Mouse (Mus musculus) testis, adult 2 months (tissue): ENCODE measurements around the gene Lrrc31. TPM values are rescaled to one million over a fixed set of nuclear protein-coding genes. Genes with fewer than 3 reads are reported as not detected.

ENCODE experiments used
- H3K27ac ChIP-seq: fragments of 200-500 bp; 2 replicates; pipeline ENCODE4 v1.5.1; 2012; ENCODE audit warnings: low read depth, low read length; ENCODE audit not compliant: control insufficient read depth, insufficient read depth
- H3K27me3 ChIP-seq: fragments of 200-500 bp; 2 replicates; pipeline ENCODE4 v1.6.1; 2012; ENCODE audit warnings: mild to moderate bottlenecking, low read length, moderate library complexity; ENCODE audit not compliant: control insufficient read depth, insufficient read depth
- H3K36me3 ChIP-seq: fragments of 200-500 bp; 2 replicates; pipeline ENCODE4 v1.6.1; 2012; ENCODE audit warnings: mild to moderate bottlenecking, low read length; ENCODE audit not compliant: control insufficient read depth, insufficient read depth
- H3K4me1 ChIP-seq: fragments of 200-500 bp; 2 replicates; pipeline ENCODE4 v1.6.1; 2012; ENCODE audit warnings: low read length; ENCODE audit not compliant: control insufficient read depth, insufficient read depth
- H3K4me3 ChIP-seq: fragments of 200-500 bp; 2 replicates; pipeline ENCODE4 v1.5.1; 2012; ENCODE audit warnings: low read depth, mild to moderate bottlenecking, low read length, moderate library complexity, mixed read lengths; ENCODE audit not compliant: control insufficient read depth
- CTCF ChIP-seq: fragments of 200-500 bp; IDR thresholded peaks from 2 replicates; pipeline ENCODE4 v1.5.1; 2012; ENCODE audit warnings: low read depth, mild to moderate bottlenecking, inconsistent platforms, low read length, moderate library complexity; ENCODE audit not compliant: control insufficient read depth, insufficient read depth, insufficient replicate concordance
- POLR2A ChIP-seq: fragments of 200-500 bp; IDR thresholded peaks from 2 replicates; pipeline ENCODE4 v1.6.1; 2012; ENCODE audit warnings: low read depth, mild to moderate bottlenecking, inconsistent platforms, low read length, moderate library complexity; ENCODE audit not compliant: control insufficient read depth
- polyA plus RNA-seq: library from polyadenylated mRNA; depleted of rRNA; stranded (reverse); fragments of >200 nt; gene quantifications from 2 replicates; pipeline ENCODE4 v1.2.3, GENCODE M21; 2012

Lrrc31 gene
- polyA plus RNA-seq, 1 experiment: not detected

DNA sequence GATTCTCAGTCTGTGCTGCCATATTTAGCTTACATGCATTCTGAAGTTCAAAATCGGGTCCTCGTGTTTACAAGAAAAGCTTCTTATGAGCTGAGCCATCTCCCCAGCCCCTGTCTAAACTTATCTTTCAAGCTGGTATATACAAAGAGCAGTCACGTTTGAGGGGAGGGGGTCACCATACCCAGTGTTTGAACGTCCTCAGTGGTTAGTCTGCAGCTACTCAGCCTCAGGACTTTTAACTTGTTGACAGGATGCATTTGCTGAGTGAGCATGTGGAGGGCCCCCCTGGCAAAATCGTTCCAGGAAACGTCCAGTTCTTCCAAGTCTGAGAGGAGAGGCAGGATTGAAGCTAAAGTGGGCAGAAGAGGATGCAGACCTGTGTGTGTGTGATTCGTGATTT is 8.7 kb downstream of the Lrrc31 start:
- no peak overlapping the region for H3K4me3 ChIP-seq
- no peak overlapping the region for H3K27ac ChIP-seq
- no peaks in the 10 kb centered on the region for H3K27me3 ChIP-seq
- no peaks in the 10 kb centered on the region for H3K4me1 ChIP-seq
- H3K36me3 ChIP-seq: no peaks in the 10 kb centered on the region
- TF ChIP-seq CTCF (no peak), POLR2A (no peak)

DNA sequence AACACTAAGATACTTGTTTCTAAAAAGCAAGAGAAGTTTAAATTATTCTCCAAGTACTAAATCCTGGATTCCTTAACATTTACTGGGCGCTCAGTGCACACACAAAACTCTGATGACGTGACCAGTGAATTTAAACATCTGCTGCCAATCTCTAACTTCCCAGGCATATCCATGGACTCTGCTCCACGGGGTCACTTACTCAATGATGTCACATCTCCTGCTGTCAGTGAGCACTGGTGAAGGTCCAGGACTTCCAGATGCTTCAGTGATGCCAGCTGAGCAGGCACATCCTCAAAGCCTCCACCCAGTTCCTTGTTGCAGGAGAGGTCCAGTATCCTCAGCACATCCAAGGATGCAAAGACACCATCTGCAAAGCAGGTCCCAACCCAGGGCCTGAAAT is 12.4 kb downstream of the Lrrc31 start:
- Histone ChIP-seq H3K36me3 (no peaks in the 10 kb centered on the region), H3K27ac (no peak overlapping the region), H3K4me3 (no peak overlapping the region), H3K4me1 (no peaks in the 10 kb centered on the region), H3K27me3 (no peaks in the 10 kb centered on the region)
- TF ChIP-seq POLR2A (no peak), CTCF (no peak)

GRCm38 (mm10) chr3:30683190-30683589 is 16.5 kb downstream of the Lrrc31 start:
- H3K4me1 ChIP-seq: no peaks in the 10 kb centered on the region
- H3K36me3 ChIP-seq: no peaks in the 10 kb centered on the region
- H3K4me3 ChIP-seq: no peak overlapping the region
- no peak overlapping the region for H3K27ac ChIP-seq
- no peak for TF ChIP-seq POLR2A
- no peak for TF ChIP-seq CTCF
- no peaks in the 10 kb centered on the region for H3K27me3 ChIP-seq

- TF ChIP-seq CTCF (no peak), POLR2A (no peak)
- no peaks in the 10 kb centered on the region for H3K27me3 ChIP-seq
Measured at GRCm38 (mm10) chr3:30658486-30658885, 41.2 kb downstream of the Lrrc31 start.

GRCm38 (mm10) chr3:30655937-30656336 is 43.7 kb downstream of the Lrrc31 start:
- H3K36me3 ChIP-seq: no peaks in the 10 kb centered on the region
- no peak overlapping the region for H3K4me3 ChIP-seq
- TF ChIP-seq POLR2A (no peak), CTCF (no peak)
- H3K27me3 ChIP-seq: no peaks in the 10 kb centered on the region
- H3K4me1 ChIP-seq: no peaks in the 10 kb centered on the region; the same call in 1 of the 2 replicates
- no peak overlapping the region for H3K27ac ChIP-seq

More at GRCm38 (mm10) chr3:30658486-30658885, 41.2 kb downstream of the Lrrc31 start:
- H3K4me3 ChIP-seq: no peak overlapping the region
- H3K4me1 ChIP-seq: no peaks in the 10 kb centered on the region; the same call in 1 of the 2 replicates
- no peaks in the 10 kb centered on the region for H3K36me3 ChIP-seq
- H3K27ac ChIP-seq: no peak overlapping the region

- TF ChIP-seq POLR2A: no peak
- TF ChIP-seq CTCF: no peak
- H3K27me3 ChIP-seq: no peaks in the 10 kb centered on the region
- H3K36me3 ChIP-seq: 0 out of 2 replicates have a peak, but pooled peaks cover 3% of the 10 kb centered on the region
- peak overlapping the region; percentile 82 for H3K4me3 ChIP-seq
- no peak overlapping the region for H3K27ac ChIP-seq
- peaks cover 11% of the 10 kb centered on the region for H3K4me1 ChIP-seq
Measured at GRCm38 (mm10) chr3:30650062-30650841, 49.4 kb downstream of the Lrrc31 start.

GRCm38 (mm10) chr3:30648466-30648865 is 51.2 kb downstream of the Lrrc31 start:
- Histone ChIP-seq H3K4me1 (peaks cover 11% of the 10 kb centered on the region), H3K27me3 (no peaks in the 10 kb centered on the region), H3K4me3 (peak overlapping the region; percentile 94), H3K27ac (no peak overlapping the region), H3K36me3 (0 out of 2 replicates have a peak, but pooled peaks cover 3% of the 10 kb centered on the region)
- no peak for TF ChIP-seq POLR2A
- TF ChIP-seq CTCF: no peak
